Mouse (Mus musculus): ENCODE measurements around the gene Lpgat1.

GRCm38 (mm10) chr1:191712224-191712838 lies 5.3 kb upstream of the Lpgat1 start:
- no peak for TF ChIP-seq CTCF (IDR thresholded peaks at IDR 0.05)
- no peak for TF ChIP-seq EP300 (IDR thresholded peaks at IDR 0.05)

Data from lung, postnatal 0 days (tissue).